Mouse (Mus musculus) gastrocnemius, adult 18-20 months (tissue): ENCODE results near the gene Acadl. TPM values are rescaled to one million over a fixed set of nuclear protein-coding genes. Genes with fewer than 3 reads are reported as not detected.

Experiments
- DNase-seq: peaks from one replicate; pipeline ENCODE4 v3.0.0; 2021; ENCODE audit warnings: low spot score
- total RNA-seq, 2 experiments: library from RNA; stranded (reverse); gene quantifications; 2 replicates each; pipeline ENCODE4 v1.2.3; 2021

The Acadl gene
- total RNA-seq, 2 experiments from 2014 or later, result 261 to 305 TPM

GRCm38 (mm10) chr1:66792838-66793466 is 70.1 kb downstream of the Acadl start:
- no peak for DNase-seq

- peak; percentile 34 for DNase-seq
Observed at GRCm38 (mm10) chr1:66782296-66782695, 80.8 kb downstream of the Acadl start.

GRCm38 (mm10) chr1:66781027-66781426 is 82.0 kb downstream of the Acadl start:
- no peak for DNase-seq

Other genes starting within 250 kb of the Acadl start
- 10 to 100 TPM in 1 of 2 experiments, 1 to 10 TPM in 1; 9.6 to 11.0 TPM for gene Rpe, start 162.4 kb downstream of the Acadl start, total RNA-seq
- gene Kansl1l, start 45.7 kb downstream of the Acadl start, total RNA-seq, result 10 to 100 TPM; 20.5 to 21.0 TPM
- over 10,000 TPM; 17,981 to 19,696 TPM for gene Myl1, start 82.1 kb upstream of the Acadl start, total RNA-seq
- gene Lancl1, start 175.6 kb upstream of the Acadl start, total RNA-seq, result 10 to 100 TPM; 34.3 to 37.5 TPM